Mouse (Mus musculus): Measurements from ENCODE around the gene Tdp1.

Tdp1 gene

GRCm38 (mm10) chr12:99958068-99959060 is 74.0 kb downstream of the Tdp1 start:
- DNase-seq (ENCODE audit: low read depth), result no peak

- DNase-seq (ENCODE audit: low read depth), result no peak
Observed at GRCm38 (mm10) chr12:99959291-99959690, 75.0 kb downstream of the Tdp1 start.

- DNase-seq (ENCODE audit: low read depth), result no peak
Observed at GRCm38 (mm10) chr12:99959930-99960329, 75.6 kb downstream of the Tdp1 start.

GRCm38 (mm10) chr12:99960675-99961074 is 76.4 kb downstream of the Tdp1 start:
- DNase-seq (ENCODE audit: low read depth), result no peak

- DNase-seq (ENCODE audit: low read depth), result peak; percentile 69
Observed at GRCm38 (mm10) chr12:99964301-99965202, 80.2 kb downstream of the Tdp1 start, which contains the start of gene Kcnk13. TSS of gene Kcnk13 (plus strand) at chr12:99964499.

GRCm38 (mm10) chr12:99965203-99966115 is 81.1 kb downstream of the Tdp1 start:
- DNase-seq (ENCODE audit: low read depth), result no peak

- DNase-seq (ENCODE audit: low read depth), result no peak
Observed at GRCm38 (mm10) chr12:99966116-99966770, 81.9 kb downstream of the Tdp1 start.

- DNase-seq (ENCODE audit: low read depth), result no peak
Observed at GRCm38 (mm10) chr12:99966881-99967363, 82.6 kb downstream of the Tdp1 start.

- no peak for DNase-seq (ENCODE audit: low read depth)
Observed at GRCm38 (mm10) chr12:99969906-99970305, 85.6 kb downstream of the Tdp1 start.

- peak; percentile 56 for DNase-seq (ENCODE audit: low read depth)
Observed at GRCm38 (mm10) chr12:99971205-99971894, 87.0 kb downstream of the Tdp1 start.

GRCm38 (mm10) chr12:99972825-99973224 is 88.5 kb downstream of the Tdp1 start:
- DNase-seq (ENCODE audit: low read depth), result peak; percentile 28

GRCm38 (mm10) chr12:99973659-99974058 is 89.3 kb downstream of the Tdp1 start:
- DNase-seq (ENCODE audit: low read depth), result peak; percentile 61

GRCm38 (mm10) chr12:99979541-99979940 is 95.2 kb downstream of the Tdp1 start:
- peak; percentile 49 for DNase-seq (ENCODE audit: low read depth)

- no peak for DNase-seq (ENCODE audit: low read depth)
Observed at GRCm38 (mm10) chr12:99986797-99987196, 102.5 kb downstream of the Tdp1 start.

- no peak for DNase-seq (ENCODE audit: low read depth)
Observed at GRCm38 (mm10) chr12:99988144-99988543, 103.8 kb downstream of the Tdp1 start.

GRCm38 (mm10) chr12:99992362-99992862 is 108.1 kb downstream of the Tdp1 start:
- DNase-seq (ENCODE audit: low read depth), result no peak

GRCm38 (mm10) chr12:99993146-99993890 is 109.0 kb downstream of the Tdp1 start:
- no peak for DNase-seq (ENCODE audit: low read depth)

GRCm38 (mm10) chr12:99995951-99996350 is 111.6 kb downstream of the Tdp1 start:
- DNase-seq (ENCODE audit: low read depth), result no peak

- no peak for DNase-seq (ENCODE audit: low read depth)
Observed at GRCm38 (mm10) chr12:99999726-100000125, 115.4 kb downstream of the Tdp1 start.
